Mouse (Mus musculus) cortical plate, adult 2 months (tissue): Measurements from ENCODE around the gene Gcnt7.

ENCODE experiments used
- CTCF ChIP-seq: fragments of 200-500 bp; IDR thresholded peaks from 2 replicates; pipeline ENCODE4 v1.5.1; 2011; ENCODE audit warnings: mild to moderate bottlenecking, control low read depth, low read length; ENCODE audit not compliant: insufficient read depth; ENCODE audit errors: extremely low read depth
- POLR2A ChIP-seq: fragments of 200-500 bp; IDR thresholded peaks from 2 replicates; pipeline ENCODE4 v1.6.1; 2011; ENCODE audit warnings: mild to moderate bottlenecking, low read length, control low read depth; ENCODE audit not compliant: insufficient read depth; ENCODE audit errors: extremely low read depth

DNA sequence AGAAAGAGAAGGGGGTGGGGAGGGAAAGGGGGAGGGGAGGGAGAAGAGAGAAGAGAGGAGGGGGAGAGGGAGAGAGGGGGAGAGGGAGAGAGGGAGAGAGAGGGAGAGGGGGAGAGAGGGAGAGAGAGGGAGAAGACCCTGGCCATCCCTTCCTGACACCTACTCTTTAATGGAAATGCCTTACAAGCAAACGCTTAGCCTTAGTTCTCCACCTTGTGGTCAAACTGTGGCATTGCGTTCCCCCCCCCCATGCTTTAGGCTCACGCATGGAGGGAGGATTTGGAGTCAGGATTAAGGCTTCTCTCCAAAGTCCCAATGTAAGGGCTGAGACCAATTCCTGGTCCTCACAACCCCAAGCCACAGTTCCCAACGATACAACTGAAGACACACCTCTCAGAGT, 42.9 kb upstream of the Gcnt7 start:
- peak; percentile 82 for TF ChIP-seq CTCF
- no peak for TF ChIP-seq POLR2A
